Mouse (Mus musculus): ENCODE results near the gene Mnt.
"Not testable (repeated sequence)": the region's sequence is repeated elsewhere in the genome, so short reads cannot be mapped to it uniquely, and the experiment has no call there.

Gene Mnt

DNA sequence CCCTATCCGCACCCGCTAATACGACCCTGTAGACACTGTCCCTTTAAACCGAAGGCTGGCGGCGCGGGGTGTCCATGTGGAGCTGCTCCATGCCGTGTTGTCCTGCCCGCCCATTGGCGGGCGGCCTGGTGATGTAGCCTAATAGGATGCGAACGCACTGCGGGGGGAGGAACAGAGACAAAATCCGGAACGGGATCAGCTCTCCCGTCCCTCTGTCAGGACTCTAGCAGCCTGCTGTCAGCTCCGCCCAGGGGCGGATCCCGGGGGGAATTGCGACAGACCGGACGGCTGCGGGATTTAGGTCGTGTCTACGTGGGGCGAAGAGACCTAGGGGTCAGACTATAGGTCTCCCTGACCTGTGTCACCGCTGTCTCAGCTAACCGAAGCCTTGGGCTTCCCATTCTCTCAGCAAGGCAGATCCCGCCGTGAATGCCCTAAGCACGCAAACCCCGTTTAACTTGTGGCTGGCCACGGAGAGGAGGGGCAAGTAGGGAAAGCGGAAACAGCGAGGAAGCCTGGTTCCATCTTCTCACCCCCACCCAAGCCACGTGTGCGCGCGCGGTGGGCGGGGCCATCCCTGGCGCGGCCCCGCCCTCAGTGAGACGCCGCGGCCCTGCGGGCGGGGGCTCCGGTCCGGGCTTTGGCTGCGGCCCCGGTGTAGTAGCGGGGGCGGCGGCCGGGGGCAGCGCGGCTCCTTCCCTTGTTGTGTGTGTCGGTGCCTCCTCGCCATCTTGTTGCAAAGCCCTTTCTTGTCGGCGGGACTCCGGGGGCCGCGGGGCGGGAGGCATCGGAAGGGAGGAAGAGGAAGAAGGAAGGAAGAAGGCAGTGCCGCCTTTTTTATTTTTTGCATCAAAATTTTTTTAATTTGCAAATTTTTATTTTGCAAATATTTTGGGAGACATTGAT, at the start of gene Mnt:
TSS of gene Mnt (plus strand) at position 665 of the 906 bp plus-strand sequence.
- DNase-seq (ENCODE audit: low read depth, low spot score): peak; percentile 99

DNA sequence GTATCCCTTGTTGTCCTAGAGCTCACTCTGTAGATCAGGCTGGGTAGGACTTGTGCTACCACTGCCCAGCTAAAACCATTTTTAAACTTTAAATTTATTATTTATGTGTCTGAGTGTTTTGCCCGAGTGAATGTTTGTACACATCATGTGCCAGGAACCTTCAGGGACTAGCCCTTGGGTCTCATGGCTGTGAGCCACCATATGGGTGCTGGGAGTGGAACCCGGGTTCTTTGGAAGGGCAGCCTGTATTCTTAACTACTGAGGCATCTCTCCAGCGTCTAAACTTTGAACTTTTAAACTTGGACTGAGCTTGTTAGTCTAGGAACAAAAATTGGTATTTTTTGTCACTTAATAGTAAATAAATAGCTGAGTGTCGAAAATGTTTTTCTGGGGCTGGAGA, 37.8 kb upstream of the Mnt start:
- no peak for DNase-seq (ENCODE audit: low read depth, low spot score)

GRCm38 (mm10) chr11:74800658-74801057, 30.1 kb upstream of the Mnt start:
- DNase-seq (ENCODE audit: low read depth, low spot score): no peak

GRCm38 (mm10) chr11:74804081-74804627, 26.6 kb upstream of the Mnt start:
- DNase-seq (ENCODE audit: low read depth, low spot score): no peak

GRCm38 (mm10) chr11:74807246-74807882, 23.4 kb upstream of the Mnt start:
- no peak for DNase-seq (ENCODE audit: low read depth, low spot score)

DNA sequence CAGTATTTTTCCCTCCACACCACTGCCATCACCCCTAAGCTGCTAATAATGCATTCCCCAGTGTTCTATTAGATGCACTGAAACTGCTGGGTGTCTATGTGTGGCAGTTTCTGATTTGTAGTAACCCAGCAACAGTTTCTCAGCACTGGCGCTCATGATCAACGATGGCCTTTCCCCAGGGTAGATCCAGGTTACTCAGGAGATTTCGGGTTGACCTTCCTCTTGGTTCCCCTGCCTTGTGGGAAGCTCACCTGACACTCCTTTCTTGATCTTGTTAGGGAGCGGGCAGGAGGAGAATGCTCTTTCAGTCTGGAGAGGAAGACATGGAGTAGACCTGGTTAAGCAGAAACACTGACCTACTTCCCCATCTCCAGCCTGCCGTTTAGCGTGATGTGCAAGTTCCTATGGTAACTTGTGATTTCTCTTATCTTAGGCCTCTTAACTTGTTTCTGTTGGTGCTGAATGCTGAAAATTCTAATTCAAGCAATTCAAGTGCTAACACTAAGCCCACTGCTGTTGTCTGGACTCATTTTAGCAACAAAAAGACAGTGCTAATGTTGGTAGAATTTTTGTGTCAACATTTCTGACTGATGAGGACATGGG, 22.4 kb upstream of the Mnt start:
- DNase-seq (ENCODE audit: low read depth, low spot score): no peak

GRCm38 (mm10) chr11:74810134-74810533, 20.6 kb upstream of the Mnt start:
- DNase-seq (ENCODE audit: low read depth, low spot score): no peak

GRCm38 (mm10) chr11:74811027-74811426, 19.7 kb upstream of the Mnt start:
- DNase-seq (ENCODE audit: low read depth, low spot score): not testable (repeated sequence)

GRCm38 (mm10) chr11:74811538-74811937, 19.2 kb upstream of the Mnt start:
- DNase-seq (ENCODE audit: low read depth, low spot score): no peak

- no peak for DNase-seq (ENCODE audit: low read depth, low spot score)
Observed at GRCm38 (mm10) chr11:74815795-74816194, 14.9 kb upstream of the Mnt start.

DNA sequence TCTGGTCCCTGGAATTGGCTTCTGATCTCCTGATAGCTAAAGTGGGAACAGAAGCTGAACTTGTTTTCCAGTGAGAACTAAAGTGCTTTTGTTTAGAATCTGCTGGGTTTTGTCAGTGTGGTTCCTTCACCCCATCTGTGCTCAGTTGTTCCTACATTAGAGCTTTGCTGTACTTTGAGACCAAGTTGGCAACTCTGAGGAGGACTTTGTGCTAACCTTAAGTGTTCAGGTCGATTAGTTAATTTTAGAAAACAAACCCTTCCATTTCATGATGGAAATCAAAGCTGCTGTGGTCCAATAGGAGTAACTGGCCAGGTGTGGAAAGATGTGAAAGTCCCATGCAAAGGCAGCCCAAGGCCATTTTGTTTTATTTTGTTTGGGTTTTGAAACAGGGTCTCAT, 9.8 kb upstream of the Mnt start:
- no peak for DNase-seq (ENCODE audit: low read depth, low spot score)

DNA sequence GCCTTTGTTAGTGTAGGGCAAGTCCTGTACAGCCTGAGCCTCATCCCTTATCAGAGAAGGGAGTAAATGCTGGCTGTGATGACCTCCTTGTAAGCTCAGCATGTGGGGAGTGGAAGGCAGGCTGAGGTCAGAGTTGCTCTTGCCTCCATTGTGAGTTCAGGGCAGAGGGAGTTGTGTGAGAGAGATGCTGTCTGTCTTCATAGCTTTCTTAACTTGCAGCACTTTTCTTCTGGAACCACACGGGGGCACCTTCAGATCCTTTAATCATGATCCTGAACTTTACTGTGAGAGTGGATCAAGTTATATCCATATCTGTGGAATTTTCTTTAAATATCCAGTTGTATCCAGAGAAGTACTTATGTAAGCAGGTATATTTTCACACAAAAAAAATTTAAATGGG, 9.3 kb upstream of the Mnt start:
- peak; percentile 50 for DNase-seq (ENCODE audit: low read depth, low spot score)

DNA sequence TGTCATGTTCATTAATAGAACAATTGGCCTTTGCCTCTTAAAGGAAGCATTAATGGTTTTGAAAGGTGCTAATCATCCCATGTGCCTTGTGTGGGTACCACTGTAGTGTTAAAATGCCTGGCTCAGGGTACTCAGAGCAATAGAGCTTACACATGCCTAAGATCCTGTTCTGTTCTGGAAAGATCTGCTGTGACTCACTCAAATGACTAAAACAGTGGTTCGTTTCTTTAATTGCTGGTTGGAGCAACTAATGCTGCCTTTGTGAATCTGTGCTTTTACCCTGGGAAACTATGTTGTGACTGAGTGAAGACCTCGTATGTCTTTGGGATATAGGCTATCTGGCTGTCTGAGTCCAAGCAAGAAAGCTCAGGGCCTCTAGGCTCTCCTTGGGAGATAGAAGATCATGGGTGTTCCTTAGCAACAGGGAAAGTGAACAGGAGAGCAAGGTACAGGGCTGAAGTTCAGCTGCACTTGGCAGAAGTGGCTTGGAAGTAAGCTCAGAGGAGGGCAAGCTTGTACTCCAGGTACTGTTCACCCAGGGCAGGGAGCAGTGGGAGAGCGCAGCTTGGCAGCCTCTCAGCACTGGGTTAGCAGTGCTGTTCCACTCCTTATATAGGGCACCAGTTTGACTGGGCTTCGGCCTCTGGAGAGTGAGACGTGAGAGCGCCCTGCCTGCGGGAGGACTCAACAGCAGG, 7.8 kb upstream of the Mnt start:
- DNase-seq (ENCODE audit: low read depth, low spot score): no peak

GRCm38 (mm10) chr11:74826151-74826550, 4.6 kb upstream of the Mnt start:
- peak; percentile 86 for DNase-seq (ENCODE audit: low read depth, low spot score)

DNA sequence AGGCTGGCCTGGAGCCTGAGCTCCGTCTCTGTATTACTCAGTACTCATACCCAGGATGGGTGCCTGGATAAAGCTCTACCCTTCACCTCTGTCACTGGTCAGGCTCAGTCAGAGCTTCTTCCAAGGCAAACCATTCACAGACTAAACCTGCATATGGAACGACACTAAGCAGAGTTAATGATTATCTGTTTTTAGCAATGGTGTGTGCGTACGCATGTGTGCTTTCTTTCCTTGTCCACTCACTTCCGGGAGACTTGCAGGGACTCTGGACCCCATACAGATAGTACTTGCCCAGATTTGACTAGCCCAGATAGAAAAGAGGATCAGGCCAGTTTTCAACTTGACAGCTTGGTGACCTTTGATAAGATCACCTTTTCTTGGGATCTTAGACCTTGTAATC, 4.0 kb upstream of the Mnt start:
- DNase-seq (ENCODE audit: low read depth, low spot score): no peak

GRCm38 (mm10) chr11:74827791-74828403, 2.8 kb upstream of the Mnt start:
- no peak for DNase-seq (ENCODE audit: low read depth, low spot score)

GRCm38 (mm10) chr11:74828404-74828931, 2.3 kb upstream of the Mnt start:
- DNase-seq (ENCODE audit: low read depth, low spot score): peak; percentile 41

DNA sequence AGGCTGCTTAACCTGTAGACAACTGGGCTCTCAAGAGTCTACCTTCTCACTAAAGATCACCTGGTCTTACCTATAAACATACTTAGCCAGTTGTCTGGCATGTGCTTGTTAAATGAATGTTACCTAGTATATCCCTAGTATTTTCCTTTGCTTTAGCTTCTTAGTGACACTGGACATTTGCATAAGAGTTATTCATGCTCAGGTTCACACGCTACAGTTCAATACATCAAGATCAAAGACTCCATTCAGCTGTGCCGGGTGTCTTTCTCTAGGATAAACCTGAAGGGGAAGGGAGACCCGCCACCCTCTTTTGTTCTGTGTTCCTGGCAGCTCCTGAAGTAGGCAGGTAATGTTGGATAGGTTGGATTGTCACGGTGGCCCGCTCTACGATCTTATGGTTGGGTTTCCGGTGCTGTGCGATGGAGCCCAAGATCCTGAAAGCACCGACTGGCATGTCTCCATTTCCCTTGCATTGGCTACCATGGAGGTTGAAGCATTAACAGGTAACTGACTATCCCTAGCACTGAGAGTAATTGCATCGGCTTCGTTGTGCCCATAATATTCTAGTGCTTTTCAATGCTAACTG, 1.7 kb upstream of the Mnt start:
- no peak for DNase-seq (ENCODE audit: low read depth, low spot score)

- DNase-seq (ENCODE audit: low read depth, low spot score): peak; percentile 95
Observed at GRCm38 (mm10) chr11:74829812-74830211, 908 bp upstream of the Mnt start.

- DNase-seq (ENCODE audit: low read depth, low spot score): peak; percentile 52
Observed at GRCm38 (mm10) chr11:74831191-74831605, 478 bp downstream of the Mnt start.
